Mouse (Mus musculus): ENCODE results near the gene Capzb. TPM values are rescaled to one million over a fixed set of nuclear protein-coding genes. Genes with fewer than 3 reads are reported as not detected.
A peak's percentile ranks its signal among the peaks of the same experiment; 100 is the strongest.

Capzb gene
- polyA plus RNA-seq, 1 experiment from 2014 or later, result 434 TPM

GRCm38 (mm10) chr4:139199703-139200340 lies 7.1 kb downstream of the Capzb start:
- no peaks in the 10 kb centered on the region for H3K27me3 ChIP-seq (ENCODE audit: control insufficient read depth, insufficient read depth, low read length)
- no peaks in the 10 kb centered on the region for H3K36me3 ChIP-seq (ENCODE audit: control insufficient read depth, insufficient read depth, low read length)
- ATAC-seq (ENCODE audit: insufficient read depth, low FRiP score), result no peak
- H3K27ac ChIP-seq (ENCODE audit: low read length), result peak overlapping the region; percentile 60
- no peaks in the 10 kb centered on the region for H3K9me3 ChIP-seq (replicated peaks; ENCODE audit: control insufficient read depth, low read length)
- no peak overlapping the region for H3K4me2 ChIP-seq (ENCODE audit: low read depth, low read length)
- no peak overlapping the region for H3K4me3 ChIP-seq (replicated peaks; ENCODE audit: low read length)
- no peak overlapping the region for H3K9ac ChIP-seq (ENCODE audit: low read length)
- WGBS, result 86% methylated on average over 8 of the region's 8 CpGs
- H3K4me1 ChIP-seq (ENCODE audit: control insufficient read depth, insufficient read depth, low read length), result peaks cover 51% of the 10 kb centered on the region

DNA sequence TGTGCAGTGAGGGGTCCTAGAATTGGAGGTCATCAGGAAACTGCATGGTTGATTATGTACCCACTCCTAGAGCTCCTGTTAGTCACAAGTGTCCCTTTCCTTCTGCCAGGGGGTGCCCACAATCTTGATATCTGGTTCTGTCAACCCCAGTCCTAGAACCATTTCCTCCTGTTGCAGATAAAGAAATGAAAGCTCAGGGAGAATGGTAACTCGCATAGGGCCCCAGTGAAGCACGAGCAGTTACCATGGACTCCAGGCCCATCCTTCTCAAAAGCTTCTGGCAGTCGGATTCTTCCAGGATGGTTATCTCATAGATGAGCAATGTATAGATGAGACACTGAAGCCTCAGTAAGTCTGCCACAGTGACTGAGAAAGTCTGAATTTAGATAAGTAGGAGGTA lies 8.2 kb downstream of the Capzb start:
- WGBS, result 79% methylated on average over 3 of the region's 3 CpGs
- H3K9ac ChIP-seq (ENCODE audit: low read length), result no peak overlapping the region
- H3K4me3 ChIP-seq (replicated peaks; ENCODE audit: low read length), result no peak overlapping the region
- no peaks in the 10 kb centered on the region for H3K9me3 ChIP-seq (replicated peaks; ENCODE audit: control insufficient read depth, low read length)
- H3K4me1 ChIP-seq (ENCODE audit: control insufficient read depth, insufficient read depth, low read length), result peaks cover 42% of the 10 kb centered on the region
- no peaks in the 10 kb centered on the region for H3K27me3 ChIP-seq (ENCODE audit: control insufficient read depth, insufficient read depth, low read length)
- no peak for ATAC-seq (ENCODE audit: insufficient read depth, low FRiP score)
- H3K36me3 ChIP-seq (ENCODE audit: control insufficient read depth, insufficient read depth, low read length), result no peaks in the 10 kb centered on the region
- H3K27ac ChIP-seq (ENCODE audit: low read length), result no peak overlapping the region
- H3K4me2 ChIP-seq (ENCODE audit: low read depth, low read length), result no peak overlapping the region

DNA sequence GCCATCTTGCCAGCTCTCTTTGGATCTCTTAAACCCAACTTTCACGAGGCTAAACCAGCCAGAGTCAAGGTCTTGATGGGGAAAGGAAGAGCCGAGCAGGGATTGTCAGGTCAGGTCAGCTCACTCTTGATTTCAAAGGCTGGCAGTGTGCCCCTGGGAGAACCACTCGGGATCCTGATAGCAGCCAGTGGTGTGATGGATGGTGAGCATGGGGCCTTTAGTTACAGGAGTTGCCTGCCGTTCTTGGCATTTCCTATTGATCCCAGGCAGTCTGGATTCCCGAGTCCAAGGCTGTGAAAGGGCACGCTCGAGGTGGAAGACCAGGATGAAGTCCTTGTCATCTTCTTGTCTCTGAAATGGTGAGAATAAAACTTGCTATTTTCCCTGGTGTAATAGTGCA lies 9.9 kb downstream of the Capzb start:
- H3K4me1 ChIP-seq (ENCODE audit: control insufficient read depth, insufficient read depth, low read length), result peaks cover 33% of the 10 kb centered on the region
- no peak for ATAC-seq (ENCODE audit: insufficient read depth, low FRiP score)
- H3K36me3 ChIP-seq (ENCODE audit: control insufficient read depth, insufficient read depth, low read length), result no peaks in the 10 kb centered on the region
- no peaks in the 10 kb centered on the region for H3K27me3 ChIP-seq (ENCODE audit: control insufficient read depth, insufficient read depth, low read length)
- H3K4me2 ChIP-seq (ENCODE audit: low read depth, low read length), result no peak overlapping the region
- 46% methylated on average over 7 of the region's 7 CpGs for WGBS
- no peak overlapping the region for H3K9ac ChIP-seq (ENCODE audit: low read length)
- H3K4me3 ChIP-seq (replicated peaks; ENCODE audit: low read length), result no peak overlapping the region
- no peak overlapping the region; the same call in 1 of the 2 replicates for H3K27ac ChIP-seq (ENCODE audit: low read length)
- no peaks in the 10 kb centered on the region for H3K9me3 ChIP-seq (replicated peaks; ENCODE audit: control insufficient read depth, low read length)

- WGBS, result 65% methylated on average over 2 of the region's 2 CpGs
- Histone ChIP-seq H3K9ac (ENCODE audit: low read length) (no peak overlapping the region), H3K27me3 (ENCODE audit: control insufficient read depth, insufficient read depth, low read length) (no peaks in the 10 kb centered on the region), H3K36me3 (ENCODE audit: control insufficient read depth, insufficient read depth, low read length) (no peaks in the 10 kb centered on the region), H3K27ac (ENCODE audit: low read length) (no peak overlapping the region), H3K4me1 (ENCODE audit: control insufficient read depth, insufficient read depth, low read length) (peaks cover 34% of the 10 kb centered on the region), H3K4me2 (ENCODE audit: low read depth, low read length) (no peak overlapping the region), H3K4me3 (replicated peaks; ENCODE audit: low read length) (no peak overlapping the region), H3K9me3 (replicated peaks; ENCODE audit: control insufficient read depth, low read length) (no peaks in the 10 kb centered on the region)
- ATAC-seq (ENCODE audit: insufficient read depth, low FRiP score), result no peak
These were observed 10.7 kb downstream of the Capzb start for GRCm38 (mm10) chr4:139203381-139203780.

DNA sequence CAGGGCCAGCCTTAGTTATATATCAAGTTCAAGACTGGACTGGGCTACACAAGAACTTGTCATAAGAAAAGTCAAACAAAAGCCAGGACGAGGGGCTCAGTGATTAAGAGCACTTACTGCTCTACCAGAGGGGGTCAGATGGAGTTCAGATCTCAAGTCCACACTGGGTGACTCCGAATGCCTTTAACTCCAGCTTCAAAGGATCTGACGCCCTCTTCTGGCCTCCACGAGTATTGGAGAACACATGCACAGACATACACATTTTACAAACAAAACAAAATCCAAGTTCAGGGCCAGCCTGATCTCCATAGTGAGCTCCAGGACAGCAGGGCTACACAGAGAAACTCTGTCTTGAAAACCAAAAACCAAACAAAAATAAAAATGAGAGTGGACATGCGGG lies 13.1 kb downstream of the Capzb start:
- H3K4me1 ChIP-seq (ENCODE audit: control insufficient read depth, insufficient read depth, low read length), result peaks cover 45% of the 10 kb centered on the region
- ATAC-seq (ENCODE audit: insufficient read depth, low FRiP score), result no peak

DNA sequence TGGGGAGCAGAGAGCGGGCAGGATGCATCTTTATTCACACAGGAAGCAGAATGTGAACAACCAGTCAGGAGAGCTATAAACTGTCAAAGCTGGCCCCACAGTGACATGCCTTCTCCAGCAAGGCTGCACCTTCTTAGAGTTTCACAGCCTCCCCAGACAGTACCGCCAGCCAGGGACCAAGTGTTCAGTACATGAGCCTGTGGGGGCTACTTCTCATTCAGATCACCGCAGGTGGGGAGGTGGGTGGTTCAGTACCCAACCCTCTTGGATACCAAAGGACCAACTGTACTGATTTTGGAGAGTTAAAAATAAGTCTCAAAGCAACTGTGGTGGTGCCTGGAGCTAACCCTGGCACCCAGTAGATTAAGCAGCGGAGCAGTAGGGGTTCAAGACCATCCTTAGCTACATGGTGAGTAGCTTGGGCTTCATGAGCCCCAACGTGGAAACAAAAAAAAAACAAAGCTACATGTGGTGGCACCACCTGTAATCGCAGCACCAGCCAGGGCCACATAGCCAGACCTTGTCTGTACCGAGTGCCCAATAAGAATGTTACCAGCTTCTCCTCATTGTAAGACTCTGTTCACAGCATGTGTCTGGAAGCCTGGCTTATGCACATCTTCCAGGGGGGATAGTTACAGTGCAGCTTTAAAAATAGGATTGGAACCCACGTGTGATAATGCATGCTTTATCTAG lies 13.8 kb downstream of the Capzb start:
- H3K27ac ChIP-seq (ENCODE audit: low read length), result no peak overlapping the region
- H3K9me3 ChIP-seq (replicated peaks; ENCODE audit: control insufficient read depth, low read length), result no peaks in the 10 kb centered on the region
- H3K4me2 ChIP-seq (ENCODE audit: low read depth, low read length), result no peak overlapping the region
- H3K4me1 ChIP-seq (ENCODE audit: control insufficient read depth, insufficient read depth, low read length), result peaks cover 48% of the 10 kb centered on the region
- no peaks in the 10 kb centered on the region for H3K27me3 ChIP-seq (ENCODE audit: control insufficient read depth, insufficient read depth, low read length)
- H3K4me3 ChIP-seq (replicated peaks; ENCODE audit: low read length), result no peak overlapping the region
- H3K36me3 ChIP-seq (ENCODE audit: control insufficient read depth, insufficient read depth, low read length), result no peaks in the 10 kb centered on the region
- no peak overlapping the region for H3K9ac ChIP-seq (ENCODE audit: low read length)
- ATAC-seq (ENCODE audit: insufficient read depth, low FRiP score), result no peak
- 84% methylated on average over 8 of the region's 8 CpGs for WGBS

More for the DNA sequence above, 13.1 kb downstream of the Capzb start:
- Histone ChIP-seq H3K9ac (ENCODE audit: low read length) (no peak overlapping the region), H3K4me2 (ENCODE audit: low read depth, low read length) (no peak overlapping the region), H3K36me3 (ENCODE audit: control insufficient read depth, insufficient read depth, low read length) (no peaks in the 10 kb centered on the region), H3K4me3 (replicated peaks; ENCODE audit: low read length) (no peak overlapping the region), H3K27ac (ENCODE audit: low read length) (no peak overlapping the region), H3K9me3 (replicated peaks; ENCODE audit: control insufficient read depth, low read length) (no peaks in the 10 kb centered on the region), H3K27me3 (ENCODE audit: control insufficient read depth, insufficient read depth, low read length) (no peaks in the 10 kb centered on the region)
- 35% methylated on average over 5 of the region's 5 CpGs for WGBS

GRCm38 (mm10) chr4:139208236-139209129 lies 15.8 kb downstream of the Capzb start:
- no peaks in the 10 kb centered on the region for H3K36me3 ChIP-seq (ENCODE audit: control insufficient read depth, insufficient read depth, low read length)
- H3K4me3 ChIP-seq (replicated peaks; ENCODE audit: low read length), result no peak overlapping the region
- peaks cover 58% of the 10 kb centered on the region for H3K4me1 ChIP-seq (ENCODE audit: control insufficient read depth, insufficient read depth, low read length)
- H3K9ac ChIP-seq (ENCODE audit: low read length), result peak overlapping the region; percentile 51
- peak overlapping the region; percentile 80 for H3K27ac ChIP-seq (ENCODE audit: low read length)
- no peaks in the 10 kb centered on the region for H3K9me3 ChIP-seq (replicated peaks; ENCODE audit: control insufficient read depth, low read length)
- H3K4me2 ChIP-seq (ENCODE audit: low read depth, low read length), result no peak overlapping the region
- ATAC-seq (ENCODE audit: insufficient read depth, low FRiP score), result no peak
- WGBS, result 48% methylated on average over 9 of the region's 9 CpGs
- no peaks in the 10 kb centered on the region for H3K27me3 ChIP-seq (ENCODE audit: control insufficient read depth, insufficient read depth, low read length)

DNA sequence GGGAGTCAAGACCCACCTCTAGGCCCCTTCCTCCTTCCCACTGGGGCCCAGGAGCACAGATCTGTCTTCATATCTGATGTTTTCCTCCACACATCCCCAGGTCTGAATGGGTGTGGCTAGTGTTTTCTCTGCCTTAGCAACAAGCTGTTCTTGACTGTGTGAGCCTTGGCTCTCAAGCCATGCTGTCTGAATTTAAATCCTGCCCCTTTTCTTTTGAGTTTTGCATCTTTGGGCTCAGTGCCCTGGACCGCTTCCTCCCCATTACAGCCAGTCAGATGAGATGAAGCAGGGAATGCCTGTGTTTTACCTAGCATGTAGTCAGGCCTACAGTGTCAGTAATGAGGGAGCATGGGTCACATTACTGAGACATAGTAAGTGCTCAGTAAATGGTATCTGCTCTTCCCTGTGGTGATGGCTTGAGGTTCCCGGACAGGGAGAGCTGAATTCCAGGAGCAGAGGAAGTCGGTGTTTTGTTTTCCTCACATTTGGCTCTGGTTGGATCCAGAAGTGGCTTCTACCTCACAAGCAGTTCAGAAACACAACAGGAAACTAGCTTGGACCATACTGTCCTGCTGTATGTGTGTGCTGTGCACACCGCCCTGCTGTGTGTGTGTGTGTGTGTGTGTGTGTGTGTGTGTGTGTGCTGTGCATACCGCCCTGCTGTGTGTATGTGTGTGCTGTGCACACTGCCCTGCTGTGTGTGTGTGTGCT lies 16.6 kb downstream of the Capzb start:
- Histone ChIP-seq H3K27me3 (ENCODE audit: control insufficient read depth, insufficient read depth, low read length) (no peaks in the 10 kb centered on the region), H3K9me3 (replicated peaks; ENCODE audit: control insufficient read depth, low read length) (no peaks in the 10 kb centered on the region), H3K4me2 (ENCODE audit: low read depth, low read length) (no peak overlapping the region), H3K4me3 (replicated peaks; ENCODE audit: low read length) (no peak overlapping the region), H3K36me3 (ENCODE audit: control insufficient read depth, insufficient read depth, low read length) (no peaks in the 10 kb centered on the region), H3K27ac (ENCODE audit: low read length) (peak overlapping the region; percentile 80), H3K4me1 (ENCODE audit: control insufficient read depth, insufficient read depth, low read length) (peaks cover 65% of the 10 kb centered on the region), H3K9ac (ENCODE audit: low read length) (peak overlapping the region; percentile 51; the same call in 1 of the 2 replicates)
- no peak for ATAC-seq (ENCODE audit: insufficient read depth, low FRiP score)
- 55% methylated on average over 5 of the region's 5 CpGs for WGBS

Data from stomach, embryonic 16.5 days (tissue).